Mouse (Mus musculus) heart, postnatal 0 days (tissue): ENCODE data around the gene Lctl. TPM values are rescaled to one million over a fixed set of nuclear protein-coding genes. Genes with fewer than 3 reads are reported as not detected.
A peak's percentile ranks its signal among the peaks of the same experiment; 100 is the strongest.

ENCODE experiments used
- ATAC-seq: fragments of 200-750 bp; cut with Nextera tagmentation; 2 replicates; pipeline ENCODE4 v1.8.0; 2017; ENCODE audit warnings: low read depth, moderate number of reproducible peaks, moderate library complexity; ENCODE audit not compliant: insufficient read depth
- DNase-seq: peaks from one replicate; pipeline ENCODE4 v3.0.0-alpha.2; 2016; ENCODE audit warnings: low spot score
- H3K27ac ChIP-seq: fragments of 300-500 bp; sonication (generic); 2 replicates; pipeline ENCODE4 v1.5.1; 2014; ENCODE audit warnings: low read depth, mild to moderate bottlenecking
- H3K27me3 ChIP-seq: fragments of 300-500 bp; sonication (generic); 2 replicates; pipeline ENCODE4 v1.6.1; 2014; ENCODE audit warnings: low read length, mixed read lengths; ENCODE audit not compliant: control insufficient read depth, insufficient read depth
- H3K36me3 ChIP-seq: fragments of 300-500 bp; sonication (generic); replicated peaks from 2 replicates; pipeline ENCODE4 v1.6.1; 2014; ENCODE audit warnings: low read length, mixed read lengths; ENCODE audit not compliant: control insufficient read depth, insufficient read depth
- H3K4me1 ChIP-seq: fragments of 300-500 bp; sonication (generic); 2 replicates; pipeline ENCODE4 v1.6.1; 2014; ENCODE audit warnings: antibody characterized with exemption; ENCODE audit not compliant: control insufficient read depth, insufficient read depth
- H3K4me2 ChIP-seq: fragments of 300-500 bp; sonication (generic); 2 replicates; pipeline ENCODE4 v1.6.1; 2014; ENCODE audit warnings: low read depth, mild to moderate bottlenecking, low read length, moderate library complexity
- H3K4me3 ChIP-seq: fragments of 300-500 bp; sonication (generic); 2 replicates; pipeline ENCODE4 v1.5.1; 2014; ENCODE audit warnings: low read depth, low read length
- H3K9ac ChIP-seq: fragments of 300-500 bp; sonication (generic); replicated peaks from 2 replicates; pipeline ENCODE4 v1.6.1; 2014; ENCODE audit warnings: low read depth, low read length, mixed read lengths
- H3K9me3 ChIP-seq: fragments of 300-500 bp; sonication (generic); replicated peaks from 2 replicates; pipeline ENCODE4 v1.6.1; 2016; ENCODE audit warnings: low read length; ENCODE audit not compliant: control insufficient read depth
- CTCF ChIP-seq: IDR thresholded peaks from 2 replicates; pipeline ENCODE4 v1.5.1; 2016; ENCODE audit warnings: antibody characterized with exemption, control low read depth, low read depth
- EP300 ChIP-seq: IDR thresholded peaks from 2 replicates; pipeline ENCODE4 v1.6.1; 2016; ENCODE audit warnings: antibody characterized with exemption, low read depth
- WGBS: fragments of 180-500 bp; shearing (Covaris S2); extraction: QIAGEN DNeasy Blood & Tissue Kit; methylation state at CpG from one replicate; pipeline ENCODE4 v1.1.7; 2014; 5-methylcytosine and 5-hydroxymethylcytosine counted together
- polyA plus RNA-seq: library from polyadenylated mRNA; unstranded; fragments of >200 nt; fragmentation: Nextera tagmentation; extraction: Ambion mirVana; gene quantifications from 2 replicates; pipeline ENCODE4 v1.2.1, GENCODE M21; 2015
- total RNA-seq: library from RNA; depleted of rRNA; stranded (reverse); fragments of >200 nt; gene quantifications from 2 replicates; pipeline ENCODE4 v1.2.3, GENCODE M21; 2014; ENCODE audit warnings: low replicate concordance; rRNA removed

Gene Lctl
- not detected in 2 replicates for total RNA-seq
- 0.21 TPM in 1 of 2 replicates, not detected in the other for polyA plus RNA-seq

- Histone ChIP-seq H3K9ac (no peak within 1 kb of the TSS), H3K9me3 (no peaks in the 10 kb centered on the region), H3K36me3 (no peaks in the 10 kb centered on the region), H3K4me1 (peaks cover 22% of the 10 kb centered on the region), H3K27me3 (no peaks in the 10 kb centered on the region), H3K4me2 (no peak within 1 kb of the TSS), H3K27ac (peak within 1 kb of the TSS; percentile 9; the same call in 1 of the 2 replicates), H3K4me3 (no peak within 1 kb of the TSS)
- TF ChIP-seq CTCF (no peak), EP300 (no peak)
- ATAC-seq (peak; percentile 40; the same call in 1 of the 2 replicates), DNase-seq (no peak)
- WGBS, result 25% methylated on average over 3 of the region's 3 CpGs
These were observed at the start of gene Lctl for GRCm38 (mm10) chr9:64116876-64117275. Gene Lctl, plus strand, starts transcription at chr9:64117147.

GRCm38 (mm10) chr9:64067787-64068186 lies 49.2 kb upstream of the Lctl start:
- Histone ChIP-seq H3K4me2 (no peak overlapping the region), H3K4me1 (no peaks in the 10 kb centered on the region; the same call in 1 of the 2 replicates), H3K36me3 (no peaks in the 10 kb centered on the region), H3K9me3 (no peaks in the 10 kb centered on the region), H3K27me3 (no peaks in the 10 kb centered on the region), H3K9ac (no peak overlapping the region), H3K27ac (peak overlapping the region; percentile 78), H3K4me3 (no peak overlapping the region)
- DNase-seq, result no peak
- TF ChIP-seq EP300 (no peak), CTCF (no peak)
- 87% methylated on average over 5 of the region's 5 CpGs for WGBS
- no peak for ATAC-seq

DNA sequence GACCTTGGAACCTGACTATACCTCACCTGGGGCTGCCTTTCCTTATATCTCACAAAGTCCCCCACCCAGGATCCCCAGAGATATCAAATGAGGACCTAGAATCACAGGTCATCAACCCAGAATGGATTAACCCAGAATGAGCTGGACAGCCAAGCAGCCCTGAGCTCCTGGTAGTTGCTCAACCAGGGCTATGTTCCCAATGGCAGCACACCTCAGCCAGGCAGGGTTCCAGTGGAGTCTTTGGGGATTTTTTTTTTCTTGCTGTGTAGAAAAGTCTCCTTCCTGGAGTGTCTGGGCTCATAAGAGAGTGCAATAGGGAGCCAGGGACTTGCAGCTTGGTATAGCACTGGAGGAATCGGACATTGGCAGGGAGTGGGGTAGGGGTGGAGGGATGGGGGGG lies 48.4 kb upstream of the Lctl start:
- WGBS, result 82% methylated on average over 1 of the region's 1 CpGs
- ATAC-seq, result no peak
- H3K4me1 ChIP-seq, result no peaks in the 10 kb centered on the region; the same call in 1 of the 2 replicates

DNA sequence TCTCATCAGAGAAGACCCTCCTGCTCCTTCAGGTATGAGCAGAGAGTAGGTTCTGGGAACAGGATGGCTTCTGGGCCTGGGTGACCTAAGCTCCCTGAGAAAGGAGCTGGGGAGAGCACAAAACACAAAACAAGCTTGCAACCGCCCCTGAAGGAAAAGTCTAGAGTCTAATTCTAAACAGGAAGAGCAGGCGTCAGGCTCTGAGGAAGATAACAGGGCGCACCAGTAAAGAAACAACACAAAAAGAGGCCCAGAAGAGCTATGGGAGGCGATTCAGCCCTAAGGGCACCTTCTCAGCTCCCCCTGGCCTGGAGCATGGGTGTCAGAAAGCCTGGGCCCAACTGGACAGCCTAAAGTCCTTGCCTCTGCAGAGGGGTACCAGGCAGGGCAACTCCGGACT lies 47.8 kb upstream of the Lctl start:
- no peaks in the 10 kb centered on the region for H3K27me3 ChIP-seq
- DNase-seq, result no peak
- peak overlapping the region; percentile 49; the same call in 1 of the 2 replicates for H3K27ac ChIP-seq
- H3K9ac ChIP-seq, result no peak overlapping the region
- no peak overlapping the region for H3K4me2 ChIP-seq
- WGBS, result 64% methylated on average over 5 of the region's 5 CpGs
- H3K4me3 ChIP-seq, result no peak overlapping the region
- no peak for ATAC-seq
- TF ChIP-seq CTCF, result no peak
- no peak for TF ChIP-seq EP300
- H3K4me1 ChIP-seq, result no peaks in the 10 kb centered on the region; the same call in 1 of the 2 replicates
- H3K36me3 ChIP-seq, result no peaks in the 10 kb centered on the region
- H3K9me3 ChIP-seq, result no peaks in the 10 kb centered on the region

More for the DNA sequence above, 48.4 kb upstream of the Lctl start:
- DNase-seq, result no peak
- Histone ChIP-seq H3K36me3 (no peaks in the 10 kb centered on the region), H3K9me3 (no peaks in the 10 kb centered on the region), H3K9ac (no peak overlapping the region), H3K27me3 (no peaks in the 10 kb centered on the region), H3K4me3 (no peak overlapping the region), H3K27ac (no peak overlapping the region; the same call in 1 of the 2 replicates), H3K4me2 (no peak overlapping the region)
- TF ChIP-seq EP300 (no peak), CTCF (no peak)

DNA sequence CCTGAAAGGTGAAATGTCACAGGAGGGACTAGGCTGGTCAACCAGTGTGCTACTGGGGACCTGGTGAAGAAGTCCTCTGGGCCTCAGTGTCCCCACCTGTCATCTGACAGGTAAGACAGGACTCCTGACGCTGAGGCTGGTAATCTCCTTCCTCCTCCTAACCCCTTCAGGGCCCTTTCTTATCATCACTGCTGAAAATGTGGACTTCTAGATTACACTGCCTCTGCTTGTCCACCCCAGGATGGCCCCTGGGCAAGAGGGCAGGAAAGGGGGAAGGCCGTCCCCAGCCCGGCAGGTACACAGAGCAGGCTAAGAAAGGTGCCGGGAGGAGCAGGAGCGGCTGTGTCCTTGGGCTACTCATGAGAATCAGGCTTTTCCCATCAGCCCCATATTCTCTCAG lies 46.3 kb upstream of the Lctl start:
- Histone ChIP-seq H3K4me1 (no peaks in the 10 kb centered on the region; the same call in 1 of the 2 replicates), H3K9ac (no peak overlapping the region), H3K36me3 (no peaks in the 10 kb centered on the region), H3K4me3 (no peak overlapping the region), H3K4me2 (no peak overlapping the region), H3K27me3 (no peaks in the 10 kb centered on the region), H3K27ac (no peak overlapping the region), H3K9me3 (no peaks in the 10 kb centered on the region)
- WGBS, result 92% methylated on average over 5 of the region's 5 CpGs
- no peak for TF ChIP-seq EP300
- no peak for TF ChIP-seq CTCF
- ATAC-seq (no peak), DNase-seq (no peak)

GRCm38 (mm10) chr9:64074831-64075230 lies 42.1 kb upstream of the Lctl start:
- H3K4me1 ChIP-seq, result peaks cover 12% of the 10 kb centered on the region
- H3K9me3 ChIP-seq, result no peaks in the 10 kb centered on the region
- H3K4me2 ChIP-seq, result no peak overlapping the region
- no peak for DNase-seq
- ATAC-seq, result no peak
- no peaks in the 10 kb centered on the region for H3K27me3 ChIP-seq
- H3K27ac ChIP-seq, result no peak overlapping the region
- WGBS, result 68% methylated on average over 8 of the region's 8 CpGs
- TF ChIP-seq EP300, result no peak
- no peak for TF ChIP-seq CTCF
- no peaks in the 10 kb centered on the region for H3K36me3 ChIP-seq
- H3K9ac ChIP-seq, result no peak overlapping the region
- H3K4me3 ChIP-seq, result no peak overlapping the region
